Mouse (Mus musculus) MEL (cell line): ENCODE results near the gene 4930535I16Rik. TPM values are rescaled to one million over a fixed set of nuclear protein-coding genes. Genes with fewer than 3 reads are reported as not detected.

Experiments used
- DNase-seq: peaks from one replicate; pipeline ENCODE4 v3.0.0; 2011; ENCODE audit warnings: low read depth, low spot score
- H3K27ac ChIP-seq: 2 replicates; pipeline ENCODE4 v1.5.1; 2012; ENCODE audit warnings: low read depth, mild to moderate bottlenecking, control low read depth, low read length, moderate library complexity; ENCODE audit not compliant: control insufficient read depth
- H3K27me3 ChIP-seq, 2 experiments: fragments of 150-350 bp in 1 of 2; sonication (generic) in 1 of 2; 2 replicates each; pipeline ENCODE4 v1.6.1; 2012; ENCODE audit warnings: low read length in 2 of 2, mild to moderate bottlenecking in 2 of 2, improper control_type of control experiment in 1 of 2, moderate library complexity in 1 of 2; ENCODE audit not compliant: insufficient read depth in 2 of 2, control insufficient read depth in 1 of 2
- H3K36me3 ChIP-seq, 2 experiments: 2 replicates each; pipeline ENCODE4 v1.6.1; 2012 to 2014; ENCODE audit warnings: low read length in 2 of 2, improper control_type of control experiment in 1 of 2, inconsistent platforms in 1 of 2, mild to moderate bottlenecking in 1 of 2; ENCODE audit not compliant: insufficient read depth in 2 of 2, control insufficient read depth in 1 of 2
- H3K4me1 ChIP-seq, 2 experiments: fragments of 150-350 bp in 1 of 2; sonication (generic) in 1 of 2; 2 replicates each; pipeline ENCODE4 v1.6.1; 2012; ENCODE audit warnings: low read length in 2 of 2, improper control_type of control experiment in 1 of 2, mild to moderate bottlenecking in 1 of 2; ENCODE audit not compliant: insufficient read depth in 2 of 2, control insufficient read depth in 1 of 2
- H3K4me3 ChIP-seq, 2 experiments: fragments of 150-350 bp in 1 of 2; sonication (generic) in 1 of 2; 2 replicates each; pipeline ENCODE4 v1.5.1; 2012; ENCODE audit warnings: low read depth in 2 of 2, low read length in 2 of 2, mild to moderate bottlenecking in 2 of 2, moderate library complexity in 2 of 2, control low read depth in 1 of 2, improper control_type of control experiment in 1 of 2; ENCODE audit not compliant: control insufficient read depth in 1 of 2, insufficient read depth in 1 of 2
- H3K79me2 ChIP-seq: 2 replicates; pipeline ENCODE4 v1.6.1; 2012; ENCODE audit warnings: mild to moderate bottlenecking, low read length, moderate library complexity; ENCODE audit not compliant: control insufficient read depth, poor library complexity, insufficient read depth
- H3K9ac ChIP-seq: 2 replicates; pipeline ENCODE4 v1.6.1; 2012; ENCODE audit warnings: low read depth, mild to moderate bottlenecking, control low read depth, low read length, moderate library complexity; ENCODE audit not compliant: control insufficient read depth, poor library complexity, severe bottlenecking
- H3K9me3 ChIP-seq: fragments of 150-350 bp; sonication (generic); replicated peaks from 2 replicates; pipeline ENCODE4 v1.6.1; 2012; ENCODE audit warnings: mild to moderate bottlenecking, low read length, improper control_type of control experiment, moderate library complexity; ENCODE audit not compliant: insufficient read depth
- BHLHE40 ChIP-seq: IDR thresholded peaks from 2 replicates; pipeline ENCODE4 v1.6.1; 2012; ENCODE audit warnings: low read depth, mild to moderate bottlenecking, inconsistent platforms, low read length, improper control_type of control experiment, borderline replicate concordance
- CTCF ChIP-seq, 3 experiments: IDR thresholded peaks in 2 of 3; conservative IDR thresholded peaks in 1 of 3; 2 replicates each; pipeline ENCODE4 v1.5.1; 2011 to 2012; ENCODE audit warnings: low read length in 3 of 3, low read depth in 2 of 3, mild to moderate bottlenecking in 2 of 3, improper control_type of control experiment in 1 of 3, inconsistent platforms in 1 of 3, mixed read lengths in 1 of 3, moderate library complexity in 1 of 3; ENCODE audit not compliant: control insufficient read depth in 1 of 3, insufficient read depth in 1 of 3, poor library complexity in 1 of 3, severe bottlenecking in 1 of 3
- HCFC1 ChIP-seq: IDR thresholded peaks from 2 replicates; pipeline ENCODE4 v1.6.1; 2012; ENCODE audit warnings: low read depth, mild to moderate bottlenecking, inconsistent platforms, low read length, improper control_type of control experiment, moderate library complexity
- MAZ ChIP-seq: IDR thresholded peaks from 2 replicates; pipeline ENCODE4 v1.6.1; 2012; ENCODE audit warnings: low read depth, mild to moderate bottlenecking, inconsistent platforms, low read length, improper control_type of control experiment
- MXI1 ChIP-seq: IDR thresholded peaks from 2 replicates; pipeline ENCODE4 v1.6.1; 2011; ENCODE audit warnings: mild to moderate bottlenecking, low read depth, low read length, improper control_type of control experiment
- POLR2A ChIP-seq, 2 experiments: IDR thresholded peaks; 2 replicates each; pipeline ENCODE4 v1.6.1; 2011 to 2012; ENCODE audit warnings: low read length in 2 of 2, mild to moderate bottlenecking in 2 of 2, control low read depth in 1 of 2, improper control_type of control experiment in 1 of 2, low read depth in 1 of 2, moderate library complexity in 1 of 2; ENCODE audit not compliant: control insufficient read depth in 1 of 2, insufficient read depth in 1 of 2, poor library complexity in 1 of 2
- RAD21 ChIP-seq: IDR thresholded peaks from 2 replicates; pipeline ENCODE4 v1.6.1; 2011; ENCODE audit warnings: mild to moderate bottlenecking, low read depth, low read length, improper control_type of control experiment
- SMC3 ChIP-seq: IDR thresholded peaks from 2 replicates; pipeline ENCODE4 v1.6.1; 2011; ENCODE audit warnings: low read depth, low read length, improper control_type of control experiment
- ZC3H11A ChIP-seq: IDR thresholded peaks from 2 replicates; pipeline ENCODE4 v1.6.1; 2012; ENCODE audit warnings: low read depth, mild to moderate bottlenecking, inconsistent platforms, low read length, improper control_type of control experiment
- ZKSCAN1 ChIP-seq: IDR thresholded peaks from 2 replicates; pipeline ENCODE4 v1.6.1; 2012; ENCODE audit warnings: low read depth, mild to moderate bottlenecking, inconsistent platforms, low read length, improper control_type of control experiment, moderate library complexity
- ZMIZ1 ChIP-seq: IDR thresholded peaks from 2 replicates; pipeline ENCODE4 v1.6.1; 2012; ENCODE audit warnings: low read depth, mild to moderate bottlenecking, inconsistent platforms, low read length, improper control_type of control experiment, moderate library complexity
- polyA plus RNA-seq, 2 experiments: library from polyadenylated mRNA; stranded (reverse) in 1 of 2; unstranded in 1 of 2; fragments of >175 nt in 1 of 2; fragments of >200 nt in 1 of 2; gene quantifications; 2 replicates each; pipeline versions ENCODE4 v1.2.1 to v1.2.4; 2012; ENCODE audit warnings: low replicate concordance in 2 of 2, low read depth in 1 of 2; ENCODE audit not compliant: insufficient read length in 2 of 2, insufficient read depth in 1 of 2, missing spikeins in 1 of 2
- total RNA-seq: library from RNA; depleted of rRNA; stranded (reverse); fragments of 300-350 nt; gene quantifications from 2 replicates; pipeline ENCODE4 v1.2.3, GENCODE M21; 2012

4930535I16Rik gene
- total and polyA plus RNA-seq, 3 experiments, result 1.3 TPM; not detected in 2

DNA sequence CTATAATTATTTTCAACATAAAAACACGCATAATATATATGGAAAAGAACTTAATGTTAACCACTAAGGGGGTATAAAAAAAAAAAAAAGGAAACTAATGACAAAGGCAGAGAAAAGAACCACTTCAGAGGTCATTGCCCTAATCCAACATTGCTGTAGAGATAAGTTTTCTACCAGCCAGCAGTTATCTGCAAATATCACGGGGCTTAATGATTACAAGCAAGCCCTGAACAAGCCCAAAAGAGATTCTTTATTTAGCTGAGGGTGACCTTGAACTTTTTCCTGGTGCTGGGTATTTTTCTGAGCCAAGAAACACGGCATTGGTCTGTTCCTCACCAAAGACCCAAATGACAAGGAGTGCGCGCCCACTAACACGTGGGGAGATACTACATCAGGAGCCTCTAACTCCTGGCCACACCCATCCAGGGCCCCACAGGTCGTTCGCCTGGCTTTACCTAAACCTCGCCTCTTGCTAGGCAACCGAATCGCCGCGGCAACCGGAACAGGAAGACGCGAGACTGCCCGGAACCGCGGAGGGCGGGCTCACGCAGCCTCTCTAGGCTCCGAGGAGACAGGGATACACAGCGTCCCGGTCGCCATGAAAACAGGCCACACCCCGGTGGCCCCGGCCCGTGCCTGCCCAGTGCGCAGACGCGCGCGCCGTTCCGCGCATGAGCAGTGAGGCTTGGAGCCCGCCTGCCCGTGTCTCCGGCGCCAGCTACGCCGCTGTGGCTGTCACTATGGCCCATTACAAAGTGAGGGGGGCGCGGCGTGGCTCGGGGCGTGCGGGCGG, 13.3 kb downstream of the 4930535I16Rik start, which contains the start of gene Mycbp (continued):
- TF ChIP-seq ZMIZ1 (peak; percentile 68), MAZ (0 out of 2 replicates have a peak, but pooled peaks have one; percentile 53), BHLHE40 (peak; percentile 90)

DNA sequence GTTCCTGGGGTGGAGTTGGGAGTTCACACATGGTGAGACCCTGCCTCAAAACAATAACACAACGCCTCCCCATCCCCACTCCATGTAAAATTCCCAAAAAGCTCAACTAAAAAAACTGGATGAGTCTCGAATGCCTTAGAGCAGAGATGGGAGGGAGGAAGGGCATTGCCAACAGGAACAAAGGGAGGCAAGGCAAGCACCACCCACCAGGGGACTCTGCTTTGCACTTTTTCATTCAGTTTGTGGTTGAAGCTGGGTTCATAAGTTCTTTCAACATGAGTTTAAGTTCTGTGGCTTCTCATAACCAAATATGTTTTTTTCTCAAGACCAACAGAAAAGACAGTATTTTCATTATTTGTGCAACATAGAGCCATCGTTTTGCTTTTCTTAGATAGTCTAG, 14.4 kb downstream of the 4930535I16Rik start:
- Histone ChIP-seq H3K9me3 (no peaks in the 10 kb centered on the region), H3K4me1 (peaks cover 4% of the 10 kb centered on the region in 2 experiments; a peak in 3 of 4 replicates)
- TF ChIP-seq HCFC1 (no peak), CTCF (IDR thresholded peaks at IDR 0.05 in 2 of 3, conservative IDR thresholded peaks at IDR 0.05 in 1 of 3; ENCODE audit: control insufficient read depth in 1 of 3, insufficient read depth in 1 of 3, low read depth in 2 of 3, low read length in 3 of 3, poor library complexity in 1 of 3, severe bottlenecking in 1 of 3) (0 out of 6 replicates have a peak, but pooled peaks of 1 of the 3 experiments have one; percentile 4)
- TF ChIP-seq, all 39 proteins: peak for 1
- no peak overlapping the region; the same call in 1 of the 2 replicates for H3K27ac ChIP-seq
- H3K36me3 ChIP-seq, result peaks cover 0 to 20% of the 10 kb centered on the region in 2 experiments; a peak in 2 of 4 replicates
- H3K27me3 ChIP-seq, result no peaks in the 10 kb centered on the region
- DNase-seq, result peak; percentile 38
- H3K9ac ChIP-seq, result no peak overlapping the region
- H3K79me2 ChIP-seq, result peaks cover 16% of the 10 kb centered on the region
- H3K4me3 ChIP-seq, result no peak overlapping the region

DNA sequence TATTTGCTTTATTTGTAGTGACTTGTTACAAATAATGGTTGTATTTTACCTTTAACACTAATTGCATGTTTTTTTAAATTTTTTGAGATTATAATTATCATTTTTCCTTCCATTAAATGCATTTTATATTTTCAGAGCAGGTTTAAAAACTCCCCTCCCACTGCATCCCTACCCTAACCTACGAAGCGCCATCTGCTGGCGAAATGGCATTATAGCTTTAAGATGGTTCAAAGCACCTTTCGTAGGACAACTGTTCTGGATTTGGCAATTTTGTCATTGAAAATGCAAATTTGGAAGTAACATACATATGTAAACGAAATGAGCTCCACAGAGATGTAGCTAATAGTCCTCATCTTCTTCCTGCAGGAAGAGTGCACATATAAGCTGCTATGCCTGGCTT, 19.1 kb downstream of the 4930535I16Rik start:
- Histone ChIP-seq H3K4me3 (no peak overlapping the region), H3K36me3 (peaks cover 0 to 2% of the 10 kb centered on the region in 2 experiments; a peak in 2 of 4 replicates), H3K27ac (no peak overlapping the region), H3K4me1 (peaks cover under 1% of the 10 kb centered on the region in 2 experiments; a peak in 3 of 4 replicates), H3K9ac (no peak overlapping the region)
- peak; percentile 68 for DNase-seq
- peak; percentile 86 for TF ChIP-seq SMC3
- TF ChIP-seq CTCF (IDR thresholded peaks at IDR 0.05 in 2 of 3, conservative IDR thresholded peaks at IDR 0.05 in 1 of 3; ENCODE audit: control insufficient read depth in 1 of 3, insufficient read depth in 1 of 3, low read depth in 2 of 3, low read length in 3 of 3, poor library complexity in 1 of 3, severe bottlenecking in 1 of 3), result peak; percentile 66 to 77 (median 76)
- peak; percentile 52 for TF ChIP-seq RAD21
- TF ChIP-seq POLR2A (IDR thresholded peaks at IDR 0.05; ENCODE audit: control insufficient read depth in 1 of 2, insufficient read depth in 1 of 2, low read depth in 1 of 2, low read length in 2 of 2, poor library complexity in 1 of 2), result no peak
- no peak for TF ChIP-seq MXI1
- TF ChIP-seq ZKSCAN1, result no peak
- TF ChIP-seq ZC3H11A, result peak; percentile 22; the same call in 1 of the 2 replicates
- TF ChIP-seq, all 39 proteins: peak for 4
- Histone ChIP-seq H3K79me2 (no peaks in the 10 kb centered on the region), H3K27me3 (no peaks in the 10 kb centered on the region), H3K9me3 (no peaks in the 10 kb centered on the region)
